Mouse (Mus musculus): Measurements from ENCODE around the gene Adam11.
"Not testable (repeated sequence)": the region's sequence is repeated elsewhere in the genome, so short reads cannot be mapped to it uniquely, and the experiment has no call there.

The Adam11 gene

GRCm38 (mm10) chr11:102761309-102762210 is at the start of gene Adam11:
Adam11 (plus strand) TSS chr11:102761439.
- DNase-seq (ENCODE audit: low read depth, low spot score), result no peak

- DNase-seq (ENCODE audit: low read depth, low spot score), result no peak
These were observed 48.8 kb upstream of the Adam11 start for GRCm38 (mm10) chr11:102712411-102712810.

GRCm38 (mm10) chr11:102714578-102714977 is 46.7 kb upstream of the Adam11 start:
- DNase-seq (ENCODE audit: low read depth, low spot score), result not testable (repeated sequence)

- DNase-seq (ENCODE audit: low read depth, low spot score), result no peak
These were observed 45.1 kb upstream of the Adam11 start for GRCm38 (mm10) chr11:102716135-102716534.

GRCm38 (mm10) chr11:102725574-102725973 is 35.7 kb upstream of the Adam11 start:
- no peak for DNase-seq (ENCODE audit: low read depth, low spot score)

- peak; percentile 36 for DNase-seq (ENCODE audit: low read depth, low spot score)
These were observed 32.6 kb upstream of the Adam11 start for GRCm38 (mm10) chr11:102728614-102729013.

GRCm38 (mm10) chr11:102729835-102730234 is 31.4 kb upstream of the Adam11 start:
- no peak for DNase-seq (ENCODE audit: low read depth, low spot score)

GRCm38 (mm10) chr11:102731366-102731765 is 29.9 kb upstream of the Adam11 start:
- DNase-seq (ENCODE audit: low read depth, low spot score), result no peak

- no peak for DNase-seq (ENCODE audit: low read depth, low spot score)
These were observed 28.1 kb upstream of the Adam11 start for GRCm38 (mm10) chr11:102733146-102733545.

GRCm38 (mm10) chr11:102734961-102735360 is 26.3 kb upstream of the Adam11 start:
- no peak for DNase-seq (ENCODE audit: low read depth, low spot score)

- DNase-seq (ENCODE audit: low read depth, low spot score), result no peak
These were observed 23.2 kb upstream of the Adam11 start for GRCm38 (mm10) chr11:102738046-102738445.

GRCm38 (mm10) chr11:102739278-102739966 is 21.8 kb upstream of the Adam11 start:
- peak; percentile 74 for DNase-seq (ENCODE audit: low read depth, low spot score)

GRCm38 (mm10) chr11:102740634-102741033 is 20.6 kb upstream of the Adam11 start:
- no peak for DNase-seq (ENCODE audit: low read depth, low spot score)

- no peak for DNase-seq (ENCODE audit: low read depth, low spot score)
These were observed 19.9 kb upstream of the Adam11 start for GRCm38 (mm10) chr11:102741129-102741950.

- DNase-seq (ENCODE audit: low read depth, low spot score), result no peak
These were observed 19.2 kb upstream of the Adam11 start for GRCm38 (mm10) chr11:102742066-102742465.

- no peak for DNase-seq (ENCODE audit: low read depth, low spot score)
These were observed 18.4 kb upstream of the Adam11 start for GRCm38 (mm10) chr11:102742843-102743242.

- no peak for DNase-seq (ENCODE audit: low read depth, low spot score)
These were observed 16.5 kb upstream of the Adam11 start for GRCm38 (mm10) chr11:102744746-102745145.

GRCm38 (mm10) chr11:102747866-102748265 is 13.4 kb upstream of the Adam11 start:
- no peak for DNase-seq (ENCODE audit: low read depth, low spot score)

- no peak for DNase-seq (ENCODE audit: low read depth, low spot score)
These were observed 12.9 kb upstream of the Adam11 start for GRCm38 (mm10) chr11:102748381-102748780.

- no peak for DNase-seq (ENCODE audit: low read depth, low spot score)
These were observed 11.5 kb upstream of the Adam11 start for GRCm38 (mm10) chr11:102749712-102750111.

GRCm38 (mm10) chr11:102752896-102753590 is 8.2 kb upstream of the Adam11 start:
- DNase-seq (ENCODE audit: low read depth, low spot score), result no peak

All from CD4-positive helper T cell, adult 2 months (primary cell).